Mouse (Mus musculus) CD4-positive, CD25-positive, alpha-beta regulatory T cell, adult 4 months (primary cell): Measurements from ENCODE around the gene Dock2. TPM values are rescaled to one million over a fixed set of nuclear protein-coding genes. Genes with fewer than 3 reads are reported as not detected.

Experiments used
- ATAC-seq: one replicate; pipeline ENCODE4 v1.8.0; 2017
- polyA plus RNA-seq, 2 experiments: library from polyadenylated mRNA; unstranded; fragments of 100-300 nt; shearing (Covaris generic); gene quantifications; one replicate each; pipeline ENCODE4 v1.2.1; 2017

Dock2 gene
- polyA plus RNA-seq, 2 experiments from 2014 or later = 247 to 339 TPM

GRCm38 (mm10) chr11:34416619-34416979 is 367.1 kb downstream of the Dock2 start:
- no peak for ATAC-seq

- no peak for ATAC-seq
These were observed 367.6 kb downstream of the Dock2 start for GRCm38 (mm10) chr11:34415884-34416618.

- no peak for ATAC-seq
These were observed 376.8 kb downstream of the Dock2 start for GRCm38 (mm10) chr11:34406850-34407249.

GRCm38 (mm10) chr11:34406309-34406708 is 377.4 kb downstream of the Dock2 start:
- ATAC-seq = no peak

- peak; percentile 64 for ATAC-seq
These were observed 378.4 kb downstream of the Dock2 start for GRCm38 (mm10) chr11:34405311-34405710.

GRCm38 (mm10) chr11:34401343-34401742 is 382.3 kb downstream of the Dock2 start:
- no peak for ATAC-seq

- peak; percentile 92 for ATAC-seq
These were observed 385.1 kb downstream of the Dock2 start for GRCm38 (mm10) chr11:34398555-34398954.

- no peak for ATAC-seq
These were observed 386.0 kb downstream of the Dock2 start for GRCm38 (mm10) chr11:34397661-34398060.

GRCm38 (mm10) chr11:34395802-34396201 is 387.9 kb downstream of the Dock2 start:
- ATAC-seq = no peak

- no peak for ATAC-seq
These were observed 391.6 kb downstream of the Dock2 start for GRCm38 (mm10) chr11:34392105-34392504.

GRCm38 (mm10) chr11:34389261-34390116 is 394.2 kb downstream of the Dock2 start:
- no peak for ATAC-seq

- no peak for ATAC-seq
These were observed 398.5 kb downstream of the Dock2 start for GRCm38 (mm10) chr11:34385001-34385688.

- ATAC-seq = no peak
These were observed 399.5 kb downstream of the Dock2 start for GRCm38 (mm10) chr11:34384178-34384577.

- no peak for ATAC-seq
These were observed 400.2 kb downstream of the Dock2 start for GRCm38 (mm10) chr11:34383501-34383900.

- no peak for ATAC-seq
These were observed 406.0 kb downstream of the Dock2 start for GRCm38 (mm10) chr11:34377649-34378048.

GRCm38 (mm10) chr11:34375557-34375956 is 408.1 kb downstream of the Dock2 start:
- ATAC-seq = no peak

- ATAC-seq = no peak
These were observed 411.5 kb downstream of the Dock2 start for GRCm38 (mm10) chr11:34372224-34372623.

GRCm38 (mm10) chr11:34356109-34356508 is 427.6 kb downstream of the Dock2 start:
- ATAC-seq = peak; percentile 37

GRCm38 (mm10) chr11:34355406-34355805 is 428.3 kb downstream of the Dock2 start:
- no peak for ATAC-seq

- ATAC-seq = no peak
These were observed 434.1 kb downstream of the Dock2 start for GRCm38 (mm10) chr11:34349453-34350056.

GRCm38 (mm10) chr11:34348287-34348918 is 435.3 kb downstream of the Dock2 start:
- no peak for ATAC-seq

GRCm38 (mm10) chr11:34344310-34344709 is 439.4 kb downstream of the Dock2 start:
- no peak for ATAC-seq
